Mouse (Mus musculus): ENCODE data around the gene Gm21761.
"Not testable (repeated sequence)": the region's sequence is repeated elsewhere in the genome, so short reads cannot be mapped to it uniquely, and the experiment has no call there.

DNA sequence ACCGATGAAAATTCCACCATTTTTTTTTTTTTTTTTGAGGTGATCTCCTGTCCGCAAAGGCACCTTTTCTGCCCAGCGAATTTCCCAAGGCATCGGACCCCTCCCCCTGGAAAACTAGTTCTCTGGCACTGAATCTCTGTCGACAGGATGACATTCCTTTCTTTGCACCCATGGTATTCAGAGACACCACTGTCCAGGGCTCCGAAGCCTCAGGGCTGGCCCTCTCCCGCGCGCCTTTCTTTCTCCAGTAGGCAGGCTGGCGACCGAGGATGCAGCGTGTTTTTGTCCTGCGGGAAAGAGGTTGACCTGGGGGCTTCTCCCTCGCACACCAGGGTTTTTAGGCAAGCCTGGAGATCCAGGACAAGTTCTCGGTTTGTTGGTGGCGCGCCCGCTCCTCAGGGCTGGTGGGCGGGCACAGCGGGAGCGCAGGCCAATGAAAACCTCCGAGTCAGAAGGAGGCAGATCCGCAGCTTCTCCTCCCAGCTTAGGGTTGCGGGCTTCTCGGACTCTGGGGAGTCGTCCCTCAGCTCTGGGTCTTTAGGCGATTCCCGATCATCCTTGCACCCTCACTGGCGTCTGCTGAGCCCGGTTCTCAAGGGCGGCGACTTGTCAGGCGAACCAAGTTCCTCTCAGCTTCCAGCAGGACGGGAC, 36.4 kb upstream of the Gm21761 start:
- TF ChIP-seq CTCF (conservative IDR thresholded peaks at IDR 0.05 in 1 of 2, IDR thresholded peaks at IDR 0.05 in 1 of 2; ENCODE audit: low read depth in 2 of 2, low read length in 2 of 2); MAFK (IDR thresholded peaks at IDR 0.05; ENCODE audit: insufficient replicate concordance, low read length); ELF1 (IDR thresholded peaks at IDR 0.05; ENCODE audit: low read depth, low read length); ZMIZ1 (IDR thresholded peaks at IDR 0.05; ENCODE audit: low read depth, low read length): not testable (repeated sequence)

All from CH12.LX (cell line).